Mouse (Mus musculus): Measurements from ENCODE around the gene Gck.
A peak's percentile ranks its signal among the peaks of the same experiment; 100 is the strongest.

Gene Gck

GRCm38 (mm10) chr11:5877421-5877820 is 72.5 kb downstream of the Gck start:
- no peak for DNase-seq (ENCODE audit: low read depth, low spot score)

- no peak for DNase-seq (ENCODE audit: low read depth, low spot score)
Measured at GRCm38 (mm10) chr11:5873192-5873591, 76.7 kb downstream of the Gck start.

- DNase-seq (ENCODE audit: low read depth, low spot score), result no peak
Measured at GRCm38 (mm10) chr11:5872707-5873106, 77.2 kb downstream of the Gck start.

- DNase-seq (ENCODE audit: low read depth, low spot score), result no peak
Measured at GRCm38 (mm10) chr11:5870069-5870468, 79.8 kb downstream of the Gck start.

- no peak for DNase-seq (ENCODE audit: low read depth, low spot score)
Measured at GRCm38 (mm10) chr11:5869331-5869730, 80.5 kb downstream of the Gck start.

- no peak for DNase-seq (ENCODE audit: low read depth, low spot score)
Measured at GRCm38 (mm10) chr11:5868324-5868723, 81.6 kb downstream of the Gck start.

GRCm38 (mm10) chr11:5867196-5867595 is 82.7 kb downstream of the Gck start:
- DNase-seq (ENCODE audit: low read depth, low spot score), result no peak

- DNase-seq (ENCODE audit: low read depth, low spot score), result no peak
Measured at GRCm38 (mm10) chr11:5862394-5863105, 87.3 kb downstream of the Gck start.

GRCm38 (mm10) chr11:5861678-5862393 is 88.0 kb downstream of the Gck start, which contains the start of gene Aebp1:
Gene Aebp1, plus strand, starts transcription at chr11:5861947.
- DNase-seq (ENCODE audit: low read depth, low spot score), result no peak

- DNase-seq (ENCODE audit: low read depth, low spot score), result no peak
Measured at GRCm38 (mm10) chr11:5860639-5861038, 89.2 kb downstream of the Gck start.

- no peak for DNase-seq (ENCODE audit: low read depth, low spot score)
Measured at GRCm38 (mm10) chr11:5859883-5860550, 89.9 kb downstream of the Gck start.

- DNase-seq (ENCODE audit: low read depth, low spot score), result no peak
Measured at GRCm38 (mm10) chr11:5858723-5859122, 91.2 kb downstream of the Gck start.

GRCm38 (mm10) chr11:5856479-5857130 is 93.3 kb downstream of the Gck start:
- no peak for DNase-seq (ENCODE audit: low read depth, low spot score)

- peak; percentile 55 for DNase-seq (ENCODE audit: low read depth, low spot score)
Measured at GRCm38 (mm10) chr11:5855902-5856301, 94.0 kb downstream of the Gck start.

- no peak for DNase-seq (ENCODE audit: low read depth, low spot score)
Measured at GRCm38 (mm10) chr11:5855481-5855880, 94.4 kb downstream of the Gck start.

- no peak for DNase-seq (ENCODE audit: low read depth, low spot score)
Measured at GRCm38 (mm10) chr11:5852314-5852713, 97.6 kb downstream of the Gck start.

GRCm38 (mm10) chr11:5851021-5851736 is 98.7 kb downstream of the Gck start:
- DNase-seq (ENCODE audit: low read depth, low spot score), result no peak

All from telencephalon, adult 2 months (tissue).